Mouse (Mus musculus) spleen, adult 2 months (tissue): ENCODE data around the gene Zg16.

Experiments
- CTCF ChIP-seq: fragments of 200-500 bp; IDR thresholded peaks from 2 replicates; pipeline ENCODE4 v1.5.1; 2011; ENCODE audit warnings: mild to moderate bottlenecking, inconsistent platforms; ENCODE audit not compliant: insufficient read depth, insufficient read length, insufficient replicate concordance; ENCODE audit errors: extremely low read depth
- POLR2A ChIP-seq: fragments of 200-500 bp; IDR thresholded peaks from 2 replicates; pipeline ENCODE4 v1.6.1; 2011; ENCODE audit warnings: low read depth, low read length, inconsistent platforms

DNA sequence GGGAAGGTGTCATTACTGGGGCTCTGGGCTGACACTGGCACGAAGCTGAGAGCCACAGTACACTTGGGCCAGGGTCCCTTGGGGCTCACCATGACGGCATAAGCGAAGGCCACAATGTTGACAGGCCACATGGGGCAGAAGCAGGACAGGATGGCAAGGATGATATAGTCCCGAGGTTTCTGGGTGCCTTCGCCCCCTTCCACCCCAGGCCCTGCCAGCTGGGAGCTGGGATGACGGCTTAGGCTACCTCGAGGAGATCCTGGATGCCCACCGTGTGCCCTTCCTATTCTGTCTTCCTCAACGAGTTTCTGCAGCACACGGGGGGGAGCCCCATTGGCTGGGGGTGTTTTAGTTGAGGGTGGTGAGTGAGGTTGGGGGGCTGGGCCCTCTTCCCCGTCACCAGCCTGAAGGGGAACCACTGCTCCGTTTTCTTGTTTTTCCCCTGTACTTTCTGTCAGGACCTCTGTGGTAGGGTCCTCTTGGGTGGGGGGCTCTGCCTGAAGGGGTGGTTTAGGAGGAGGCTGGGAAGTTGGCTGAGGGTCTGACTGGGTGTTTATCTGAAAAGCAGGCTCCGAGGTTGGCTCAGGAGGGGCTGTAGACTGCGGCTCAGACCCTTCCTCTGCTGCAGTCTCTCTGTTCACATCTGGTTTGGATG lies 67.7 kb downstream of the Zg16 start:
- TF ChIP-seq POLR2A: no peak
- TF ChIP-seq CTCF: no peak
